Mouse (Mus musculus) left cerebral cortex, postnatal 14 days (tissue): ENCODE results near the gene Tma7. TPM values are rescaled to one million over a fixed set of nuclear protein-coding genes. Genes with fewer than 3 reads are reported as not detected.

Experiments
- DNase-seq, 2 experiments: peaks; one replicate each; pipeline ENCODE4 v3.0.0; 2021 to 2022; ENCODE audit warnings: low spot score in 2 of 2, mixed read lengths in 1 of 2
- intact Hi-C: fragments of 180-260 bp; cut with DNase I; formaldehyde crosslinking; loops from one replicate; pipeline ENCODE4 v1.15.1; 2025
- total RNA-seq, 2 experiments: library from RNA; stranded (reverse); gene quantifications; 2 replicates each; pipeline ENCODE4 v1.2.3; 2021

The Tma7 gene
- total RNA-seq, 2 experiments from 2014 or later = 368 to 387 TPM

GRCm38 (mm10) chr9:109027521-109027920 is 54.9 kb downstream of the Tma7 start:
- no peak for DNase-seq
- intact Hi-C loops = no loop called here

Other genes starting within 250 kb of the Tma7 start
- gene Slc26a6, start 229.3 kb downstream of the Tma7 start, total RNA-seq = 10 to 100 TPM; 30.4 to 33.2 TPM
- not detected for gene Tmem89, start 168.0 kb downstream of the Tma7 start, total RNA-seq
- gene Uqcrc1, start 146.0 kb downstream of the Tma7 start, total RNA-seq = 100 to 1,000 TPM; 383 to 411 TPM
- gene Col7a1, start 129.0 kb downstream of the Tma7 start, total RNA-seq = 1 to 10 TPM; 3.6 to 4.2 TPM
- not detected for gene Ucn2, start 96.6 kb downstream of the Tma7 start, total RNA-seq
- gene Pfkfb4, start 90.8 kb downstream of the Tma7 start, total RNA-seq = 10 to 100 TPM; 15.9 to 16.7 TPM
- gene Shisa5, start 44.0 kb downstream of the Tma7 start, total RNA-seq = 10 to 100 TPM; 68.2 to 72.6 TPM
- gene Trex1, start 22.9 kb downstream of the Tma7 start, total RNA-seq = 10 to 100 TPM; 12.0 TPM
- 10 to 100 TPM; 28.1 to 29.0 TPM for gene Atrip, start 8.5 kb downstream of the Tma7 start, total RNA-seq
- gene Ccdc51, start 94 bp downstream of the Tma7 start, total RNA-seq = 1 to 10 TPM; 5.9 to 8.4 TPM
- 10 to 100 TPM; 67.2 to 69.8 TPM for gene Plxnb1, start 12.8 kb upstream of the Tma7 start, total RNA-seq
- gene Fbxw21, start 79.5 kb upstream of the Tma7 start, total RNA-seq = not detected
- not detected for gene Fbxw13, start 113.4 kb upstream of the Tma7 start, total RNA-seq
- gene Fbxw20, start 152.2 kb upstream of the Tma7 start, total RNA-seq = not detected
- not detected for gene Fbxw14, start 205.1 kb upstream of the Tma7 start, total RNA-seq